Mouse (Mus musculus) heart, embryonic 12.5 days (tissue): Measurements from ENCODE around the gene Ciz1. TPM values are rescaled to one million over a fixed set of nuclear protein-coding genes. Genes with fewer than 3 reads are reported as not detected.

Experiments used
- ATAC-seq: fragments of 200-750 bp; cut with Nextera tagmentation; 2 replicates; pipeline ENCODE4 v1.8.0; 2017; ENCODE audit warnings: moderate TSS enrichment, moderate library complexity; ENCODE audit not compliant: insufficient number of reproducible peaks, low FRiP score
- H3K27ac ChIP-seq: fragments of 300-500 bp; sonication (generic); 2 replicates; pipeline ENCODE4 v1.5.1; 2016; ENCODE audit warnings: mild to moderate bottlenecking, moderate library complexity; ENCODE audit not compliant: poor library complexity, severe bottlenecking
- H3K27me3 ChIP-seq: fragments of 300-500 bp; sonication (generic); replicated peaks from 2 replicates; pipeline ENCODE4 v1.6.1; 2016; ENCODE audit warnings: mild to moderate bottlenecking, moderate library complexity
- H3K36me3 ChIP-seq: fragments of 300-500 bp; sonication (generic); 2 replicates; pipeline ENCODE4 v1.6.1; 2016; ENCODE audit warnings: mild to moderate bottlenecking, moderate library complexity
- H3K4me1 ChIP-seq: fragments of 300-500 bp; sonication (generic); replicated peaks from 2 replicates; pipeline ENCODE4 v1.6.1; 2016; ENCODE audit warnings: mild to moderate bottlenecking
- H3K4me2 ChIP-seq: fragments of 300-500 bp; sonication (generic); 2 replicates; pipeline ENCODE4 v1.6.1; 2016; ENCODE audit warnings: mild to moderate bottlenecking, moderate library complexity
- H3K4me3 ChIP-seq: fragments of 300-500 bp; sonication (generic); 2 replicates; pipeline ENCODE4 v1.5.1; 2016; ENCODE audit warnings: mild to moderate bottlenecking
- H3K9ac ChIP-seq: fragments of 300-500 bp; sonication (generic); 2 replicates; pipeline ENCODE4 v1.6.1; 2016; ENCODE audit warnings: mild to moderate bottlenecking, moderate library complexity
- H3K9me3 ChIP-seq: fragments of 300-500 bp; sonication (generic); replicated peaks from 2 replicates; pipeline ENCODE4 v1.6.1; 2016; ENCODE audit warnings: mild to moderate bottlenecking, moderate library complexity
- WGBS: fragments of 180-500 bp; shearing (Covaris S2); methylation state at CpG from one replicate; pipeline ENCODE4 v1.1.7; 2016; 5-methylcytosine and 5-hydroxymethylcytosine counted together
- polyA plus RNA-seq: library from polyadenylated mRNA; unstranded; fragments of >200 nt; fragmentation: Nextera tagmentation; extraction: Ambion mirVana; gene quantifications from 2 replicates; pipeline ENCODE4 v1.2.1, GENCODE M21; 2016

The Ciz1 gene
- polyA plus RNA-seq, 1 experiment from 2014 or later = 40.5 TPM

DNA sequence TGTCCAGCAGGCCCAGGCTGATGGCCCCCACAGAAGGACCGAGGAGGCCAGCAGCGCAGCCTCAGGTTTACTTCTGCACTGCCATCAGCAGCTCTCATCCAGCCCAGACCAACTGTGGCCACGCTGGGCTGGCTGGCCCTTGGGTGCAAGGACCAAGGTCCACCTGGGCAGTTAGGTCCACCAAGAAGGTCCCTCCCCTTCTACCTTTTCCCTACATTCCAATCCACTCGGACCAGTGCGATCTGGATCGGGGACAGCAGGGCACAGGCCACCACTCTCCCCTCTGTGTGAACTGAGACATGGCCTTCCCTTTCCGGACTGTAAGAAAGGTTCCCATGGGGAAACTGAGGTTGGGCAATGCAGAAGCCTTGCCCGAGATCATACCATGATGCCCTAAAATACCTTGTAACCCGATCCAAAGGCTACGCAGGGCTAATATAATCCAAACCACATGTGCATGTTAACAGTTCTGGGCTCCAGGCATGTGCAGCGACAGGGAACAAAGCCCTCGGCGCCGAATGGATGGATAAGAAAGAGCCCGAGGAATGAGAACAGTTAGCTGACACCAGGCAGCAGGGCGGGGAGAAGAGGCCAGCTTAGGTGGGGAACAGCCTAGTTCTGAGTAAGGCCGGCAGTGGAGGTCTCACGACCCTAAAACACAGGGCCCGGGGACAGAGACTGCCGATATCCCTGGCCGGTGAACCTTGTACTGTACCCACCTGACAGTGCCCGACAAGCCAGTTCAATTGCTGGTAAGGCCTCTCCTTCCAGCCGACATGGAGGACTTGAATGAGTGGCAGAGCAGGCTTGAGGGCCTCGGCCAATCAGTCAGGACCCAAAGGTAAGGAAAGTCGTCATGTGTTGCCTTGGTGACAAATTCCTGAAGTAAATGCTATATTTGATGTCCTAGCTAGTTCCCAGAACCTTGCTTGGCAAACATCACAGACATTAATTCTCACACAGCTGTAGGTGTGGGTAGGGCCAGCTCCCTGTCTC, 56.6 kb downstream of the Ciz1 start:
- Histone ChIP-seq H3K9ac (0 out of 2 replicates have a peak overlapping the region, but pooled peaks have one; percentile 4), H3K36me3 (peaks cover 8% of the 10 kb centered on the region), H3K4me2 (no peak overlapping the region), H3K4me1 (no peaks in the 10 kb centered on the region), H3K9me3 (no peaks in the 10 kb centered on the region), H3K4me3 (no peak overlapping the region), H3K27ac (no peak overlapping the region; the same call in 1 of the 2 replicates), H3K27me3 (no peaks in the 10 kb centered on the region)
- 64% methylated on average over 25 of the region's 25 CpGs for WGBS
- no peak for ATAC-seq

DNA sequence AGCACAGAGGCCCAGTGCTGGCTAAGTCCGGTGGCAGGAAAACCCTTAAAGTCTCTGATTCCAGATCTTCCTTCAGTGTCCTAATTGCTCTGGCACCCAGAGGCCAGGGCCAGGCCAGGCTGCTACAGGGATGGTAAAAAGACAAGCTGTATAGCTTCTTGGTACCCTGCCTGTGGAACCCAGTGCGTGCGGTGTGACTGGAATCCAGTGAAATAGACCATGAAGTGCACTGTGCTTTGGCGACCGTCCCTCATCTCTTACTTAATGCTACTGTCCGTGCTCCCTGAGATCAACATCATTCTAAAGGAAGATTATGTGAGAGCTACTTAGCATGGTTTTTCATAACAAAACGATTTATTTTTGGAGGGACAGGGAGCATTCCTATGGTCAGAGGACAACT, 59.3 kb downstream of the Ciz1 start:
- no peak for ATAC-seq
- Histone ChIP-seq H3K4me3 (no peak overlapping the region), H3K27ac (no peak overlapping the region), H3K9ac (no peak overlapping the region), H3K27me3 (no peaks in the 10 kb centered on the region), H3K4me1 (no peaks in the 10 kb centered on the region), H3K4me2 (no peak overlapping the region), H3K9me3 (no peaks in the 10 kb centered on the region), H3K36me3 (peaks cover 31% of the 10 kb centered on the region)
- 84% methylated on average over 7 of the region's 7 CpGs for WGBS

DNA sequence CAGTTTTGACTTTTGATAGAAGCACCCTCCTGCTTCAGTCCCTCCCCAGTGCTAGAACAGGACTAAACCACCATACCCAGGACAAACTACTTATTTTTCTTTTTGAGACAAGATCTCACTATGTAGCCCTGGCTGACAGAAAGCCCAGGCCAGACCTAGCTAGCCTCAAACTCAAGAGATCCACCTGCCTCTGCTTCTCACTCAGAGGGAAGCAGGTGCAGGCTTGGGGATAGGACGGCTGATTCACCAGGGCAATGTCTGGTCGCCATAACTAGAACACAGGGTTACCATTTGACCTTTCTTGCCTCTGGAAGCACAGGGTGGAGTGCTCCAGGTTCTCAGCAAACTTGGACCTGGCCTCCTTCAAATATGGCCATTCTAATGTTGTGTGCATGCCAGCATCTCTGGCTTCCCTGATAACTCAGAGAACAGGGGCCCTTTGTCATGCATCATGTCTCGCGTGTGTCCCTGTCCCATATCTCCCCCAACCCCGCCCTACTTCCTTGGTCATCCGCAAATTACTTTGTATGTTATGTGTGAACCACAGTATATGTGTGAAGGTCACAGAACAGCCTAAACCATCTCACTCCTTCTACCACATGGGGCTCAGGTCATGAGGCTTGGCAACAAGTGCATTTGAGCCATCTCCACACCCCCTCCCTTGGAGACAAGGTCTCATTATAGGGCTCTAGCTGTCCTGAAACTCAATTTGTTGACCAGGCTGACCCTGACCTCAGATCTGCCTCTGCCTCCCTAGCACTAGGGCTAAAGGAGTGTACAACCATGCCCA, 60.8 kb downstream of the Ciz1 start:
- 72% methylated on average over 6 of the region's 6 CpGs for WGBS
- no peak overlapping the region for H3K9ac ChIP-seq
- H3K4me3 ChIP-seq = no peak overlapping the region
- H3K27me3 ChIP-seq = no peaks in the 10 kb centered on the region
- no peak overlapping the region for H3K27ac ChIP-seq
- H3K4me2 ChIP-seq = no peak overlapping the region
- H3K9me3 ChIP-seq = no peaks in the 10 kb centered on the region
- H3K36me3 ChIP-seq = peaks cover 46% of the 10 kb centered on the region
- H3K4me1 ChIP-seq = no peaks in the 10 kb centered on the region
- ATAC-seq = no peak

DNA sequence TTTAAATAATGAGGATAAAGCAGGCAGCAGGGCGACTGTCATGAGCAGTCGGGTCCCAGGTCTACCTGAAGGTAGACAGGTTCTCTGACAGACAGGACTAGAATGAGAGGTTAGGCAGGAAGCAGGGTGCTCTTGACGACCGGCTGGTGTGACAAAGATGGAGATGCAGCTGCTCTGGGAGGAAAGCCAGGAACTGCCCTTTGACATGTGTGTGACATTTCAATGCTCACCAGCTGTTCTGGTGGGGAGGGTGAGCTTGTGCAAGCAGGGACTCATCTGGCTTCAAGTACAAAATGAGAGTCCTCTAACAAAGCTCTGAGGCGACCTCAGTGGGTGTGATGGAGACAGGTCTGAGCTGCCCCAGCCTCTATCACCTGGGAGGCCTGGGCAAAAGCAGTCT, 61.8 kb downstream of the Ciz1 start:
- Histone ChIP-seq H3K9me3 (no peaks in the 10 kb centered on the region), H3K9ac (no peak overlapping the region), H3K4me1 (no peaks in the 10 kb centered on the region), H3K27me3 (no peaks in the 10 kb centered on the region), H3K4me3 (no peak overlapping the region), H3K27ac (no peak overlapping the region), H3K4me2 (no peak overlapping the region), H3K36me3 (peaks cover 56% of the 10 kb centered on the region)
- no peak for ATAC-seq
- WGBS = 57% methylated on average over 5 of the region's 5 CpGs

DNA sequence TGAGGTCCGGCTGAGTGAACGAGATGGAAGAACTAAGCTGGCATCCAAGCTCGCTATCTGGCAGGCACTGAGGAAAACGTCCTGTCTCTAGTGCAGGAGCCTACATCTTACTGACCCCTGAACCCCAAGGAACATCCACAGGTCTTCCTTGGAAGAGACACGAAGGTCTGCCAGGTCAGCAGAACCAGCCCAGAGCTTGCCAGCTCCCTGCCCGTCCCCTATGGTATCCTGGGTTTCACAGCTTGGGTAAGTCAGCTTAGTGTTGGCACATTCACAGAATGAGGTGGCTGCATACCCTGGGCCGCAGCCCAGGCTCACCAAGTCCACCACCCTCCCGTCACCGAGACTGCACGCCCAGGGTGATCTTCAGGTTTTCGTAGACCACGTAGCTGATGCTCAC, 63.7 kb downstream of the Ciz1 start:
- Histone ChIP-seq H3K27me3 (no peaks in the 10 kb centered on the region), H3K4me3 (no peak overlapping the region), H3K9me3 (no peaks in the 10 kb centered on the region), H3K9ac (no peak overlapping the region), H3K36me3 (peaks cover 75% of the 10 kb centered on the region), H3K4me2 (no peak overlapping the region), H3K4me1 (no peaks in the 10 kb centered on the region), H3K27ac (no peak overlapping the region)
- no peak for ATAC-seq
- WGBS = 90% methylated on average over 12 of the region's 12 CpGs

DNA sequence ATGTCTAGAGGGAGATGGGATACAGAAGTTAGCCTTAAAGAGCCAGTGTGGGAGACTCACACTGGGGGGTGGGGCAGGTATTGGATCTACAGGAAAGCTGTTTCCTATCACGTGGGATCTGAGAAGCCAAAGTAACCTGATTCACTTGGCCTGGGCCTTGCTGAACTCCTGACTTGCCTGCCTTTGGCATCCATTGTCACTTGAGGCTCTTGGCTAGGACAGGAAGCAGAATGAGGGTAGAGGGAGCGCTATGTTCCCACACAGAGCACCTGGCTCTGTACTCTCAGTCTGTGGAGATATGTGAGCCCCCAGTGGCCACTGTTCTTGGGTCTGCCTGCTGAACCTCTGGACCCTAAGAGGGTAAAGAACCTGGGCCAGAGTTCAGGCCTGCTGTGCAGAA, 64.4 kb downstream of the Ciz1 start:
- peaks cover 79% of the 10 kb centered on the region for H3K36me3 ChIP-seq
- H3K4me2 ChIP-seq = no peak overlapping the region
- WGBS = 78% methylated on average over 2 of the region's 2 CpGs
- H3K9me3 ChIP-seq = no peaks in the 10 kb centered on the region
- no peak overlapping the region for H3K4me3 ChIP-seq
- no peaks in the 10 kb centered on the region for H3K27me3 ChIP-seq
- no peaks in the 10 kb centered on the region; the same call in 1 of the 2 replicates for H3K4me1 ChIP-seq
- H3K27ac ChIP-seq = no peak overlapping the region
- H3K9ac ChIP-seq = no peak overlapping the region
- no peak for ATAC-seq

DNA sequence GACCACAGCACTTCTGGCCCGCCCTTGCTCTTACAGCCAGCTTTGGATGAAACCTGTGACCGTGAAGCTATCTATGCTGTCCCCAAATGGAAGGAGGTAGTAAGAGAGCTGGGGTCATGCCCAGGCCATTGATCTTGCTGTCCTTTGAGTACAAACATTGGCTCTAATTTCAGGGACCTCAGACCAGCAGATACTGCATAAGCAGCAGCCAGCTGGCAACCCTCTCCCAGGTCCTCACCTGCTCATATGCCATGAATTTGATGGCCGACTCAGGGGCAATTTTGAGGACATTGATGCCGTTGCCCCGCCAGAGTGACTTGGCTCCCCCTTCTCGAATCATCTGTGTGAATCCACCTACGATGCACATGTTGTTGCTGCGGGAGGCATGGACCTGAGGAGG, 65.4 kb downstream of the Ciz1 start:
- no peaks in the 10 kb centered on the region for H3K9me3 ChIP-seq
- H3K27me3 ChIP-seq = no peaks in the 10 kb centered on the region
- peaks cover 79% of the 10 kb centered on the region for H3K36me3 ChIP-seq
- ATAC-seq = no peak
- 92% methylated on average over 8 of the region's 8 CpGs for WGBS
- H3K27ac ChIP-seq = no peak overlapping the region
- H3K4me2 ChIP-seq = no peak overlapping the region
- H3K9ac ChIP-seq = no peak overlapping the region
- H3K4me3 ChIP-seq = no peak overlapping the region
- H3K4me1 ChIP-seq = peaks cover 2% of the 10 kb centered on the region

DNA sequence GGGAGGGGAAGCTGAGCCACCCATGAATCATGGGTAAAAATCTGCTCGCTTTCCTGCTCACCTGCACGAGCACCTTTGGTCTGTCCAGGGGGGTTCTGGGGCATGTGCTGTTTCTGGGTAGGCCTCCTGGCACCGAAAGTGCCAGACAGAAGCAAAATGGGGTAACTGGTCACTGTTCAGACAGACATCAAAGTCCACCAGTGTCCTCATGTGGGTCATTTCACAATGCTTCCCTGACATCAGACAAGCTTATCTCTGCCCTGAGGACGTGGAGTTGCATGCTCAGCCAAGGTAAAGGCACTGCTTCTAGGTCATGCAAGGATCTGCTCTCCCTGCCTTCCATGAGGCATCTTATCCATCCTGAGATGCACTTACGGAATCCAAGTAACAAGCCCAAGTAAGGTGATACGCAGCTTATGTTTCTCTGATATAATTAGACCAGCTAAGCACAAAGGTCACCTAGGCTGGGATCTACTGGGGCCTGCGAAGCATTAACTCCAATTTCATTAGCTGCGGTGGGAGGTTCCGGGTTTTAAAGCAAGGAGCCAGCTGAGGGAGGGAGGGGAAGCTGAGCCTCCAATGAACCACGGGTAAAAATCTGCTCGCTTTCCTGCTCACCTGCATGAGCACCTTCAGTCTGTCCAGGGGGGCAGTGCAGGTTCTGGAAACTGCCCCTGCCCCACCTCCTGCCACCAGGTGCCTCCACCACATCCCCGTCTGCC, 66.5 kb downstream of the Ciz1 start:
- peaks cover 76% of the 10 kb centered on the region for H3K36me3 ChIP-seq
- H3K27me3 ChIP-seq = no peaks in the 10 kb centered on the region
- no peak overlapping the region for H3K4me3 ChIP-seq
- no peaks in the 10 kb centered on the region for H3K9me3 ChIP-seq
- 83% methylated on average over 12 of the region's 12 CpGs for WGBS
- H3K4me1 ChIP-seq = peaks cover 13% of the 10 kb centered on the region
- no peak for ATAC-seq
- H3K4me2 ChIP-seq = no peak overlapping the region
- no peak overlapping the region for H3K27ac ChIP-seq
- H3K9ac ChIP-seq = no peak overlapping the region

DNA sequence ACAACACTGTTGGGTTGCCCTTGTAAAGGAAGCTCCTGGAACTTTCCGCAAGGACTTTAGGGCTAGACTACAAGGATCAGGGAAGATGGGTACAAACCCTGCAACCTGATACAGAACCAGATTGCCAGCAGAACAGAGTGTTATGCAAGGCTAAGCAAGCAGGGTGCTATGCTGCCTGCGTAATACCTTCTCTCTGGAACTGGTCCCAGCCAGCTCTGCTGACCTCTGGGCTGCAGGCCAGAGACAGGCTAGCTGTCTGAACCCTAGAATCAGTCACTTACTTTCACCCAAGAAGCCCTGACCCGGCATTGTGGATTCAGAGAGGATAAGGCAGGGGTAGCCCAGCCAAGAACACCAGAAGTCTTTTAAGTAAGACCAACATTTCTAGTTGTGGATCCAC, 67.2 kb downstream of the Ciz1 start:
- Histone ChIP-seq H3K9me3 (no peaks in the 10 kb centered on the region), H3K4me3 (no peak overlapping the region), H3K9ac (no peak overlapping the region), H3K36me3 (peaks cover 69% of the 10 kb centered on the region), H3K4me1 (peaks cover 18% of the 10 kb centered on the region), H3K4me2 (no peak overlapping the region), H3K27ac (no peak overlapping the region), H3K27me3 (no peaks in the 10 kb centered on the region)
- 86% methylated on average over 3 of the region's 3 CpGs for WGBS
- ATAC-seq = no peak

DNA sequence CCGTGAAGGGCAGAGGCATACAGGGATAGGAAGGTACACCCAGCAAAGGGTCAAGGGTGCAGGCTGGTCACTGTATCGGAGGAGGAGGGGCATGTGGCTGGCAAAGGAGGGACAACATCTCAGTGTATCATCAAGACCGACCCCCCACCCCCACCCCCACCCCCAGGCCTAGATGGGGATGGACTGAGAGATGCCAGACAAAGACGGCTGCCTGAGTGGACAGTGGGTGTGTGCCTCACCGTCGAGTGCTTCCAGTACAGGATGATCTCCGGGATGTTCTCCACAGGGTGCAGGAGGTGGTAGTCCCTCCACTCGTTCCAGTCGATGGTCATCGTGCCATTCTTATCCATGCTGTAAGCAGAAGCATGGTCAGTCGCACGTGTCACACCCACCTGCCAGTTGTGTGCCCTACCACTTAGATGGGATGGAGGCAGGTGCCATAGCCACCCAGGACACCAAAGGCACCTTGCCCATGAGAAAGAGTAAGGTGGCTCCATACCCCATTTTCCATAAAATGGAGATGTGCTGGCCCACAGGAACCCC, 68.0 kb downstream of the Ciz1 start:
- Histone ChIP-seq H3K9me3 (no peaks in the 10 kb centered on the region), H3K27ac (no peak overlapping the region), H3K27me3 (no peaks in the 10 kb centered on the region), H3K4me2 (no peak overlapping the region), H3K36me3 (peaks cover 61% of the 10 kb centered on the region), H3K4me1 (peaks cover 25% of the 10 kb centered on the region), H3K4me3 (no peak overlapping the region), H3K9ac (no peak overlapping the region)
- 90% methylated on average over 12 of the region's 12 CpGs for WGBS
- no peak for ATAC-seq
